Mouse (Mus musculus) layer of hippocampus, postnatal 25 days (tissue): ENCODE measurements around the gene Fhit. TPM values are rescaled to one million over a fixed set of nuclear protein-coding genes. Genes with fewer than 3 reads are reported as not detected.

Source experiments
- DNase-seq, 2 experiments: peaks; one replicate each; pipeline ENCODE4 v3.0.0; 2022; ENCODE audit warnings: mixed read lengths in 2 of 2, low spot score in 1 of 2; ENCODE audit errors: extremely low spot score in 1 of 2
- total RNA-seq, 2 experiments: library from RNA; stranded (reverse); gene quantifications; 2 replicates each; pipeline ENCODE4 v1.2.3; 2021

Fhit gene
- total RNA-seq, 2 experiments from 2014 or later: 5.0 to 5.7 TPM

DNA sequence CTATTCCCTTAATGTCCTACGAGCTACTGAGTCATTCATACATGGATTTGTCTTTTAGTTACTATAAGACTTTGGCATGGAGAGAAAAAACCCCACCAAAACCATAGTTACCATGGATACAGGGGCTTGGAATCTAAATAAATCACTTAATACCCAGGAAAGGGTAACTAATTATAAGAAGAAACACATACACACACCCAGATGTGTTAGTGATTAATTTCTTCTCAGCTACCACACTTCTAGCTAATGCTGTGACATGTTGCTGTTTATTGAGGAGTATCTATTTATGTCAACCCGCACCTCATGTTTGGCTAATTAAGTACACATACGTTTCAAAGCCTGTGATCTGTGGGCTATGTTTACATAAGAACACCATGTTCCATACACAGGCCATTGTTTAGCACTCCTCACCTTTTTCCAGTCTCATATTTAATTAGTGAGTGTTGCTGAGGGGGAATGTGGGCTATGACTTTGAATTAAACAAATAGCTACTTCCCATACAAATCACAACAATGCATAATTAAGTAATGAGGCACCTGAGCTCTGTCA, 1373.4 kb downstream of the Fhit start:
- DNase-seq: no peak

- DNase-seq: no peak
These were observed 1374.4 kb downstream of the Fhit start for GRCm38 (mm10) chr14:9787389-9787788.

- no peak for DNase-seq
These were observed 1376.0 kb downstream of the Fhit start for GRCm38 (mm10) chr14:9785861-9786260.

DNA sequence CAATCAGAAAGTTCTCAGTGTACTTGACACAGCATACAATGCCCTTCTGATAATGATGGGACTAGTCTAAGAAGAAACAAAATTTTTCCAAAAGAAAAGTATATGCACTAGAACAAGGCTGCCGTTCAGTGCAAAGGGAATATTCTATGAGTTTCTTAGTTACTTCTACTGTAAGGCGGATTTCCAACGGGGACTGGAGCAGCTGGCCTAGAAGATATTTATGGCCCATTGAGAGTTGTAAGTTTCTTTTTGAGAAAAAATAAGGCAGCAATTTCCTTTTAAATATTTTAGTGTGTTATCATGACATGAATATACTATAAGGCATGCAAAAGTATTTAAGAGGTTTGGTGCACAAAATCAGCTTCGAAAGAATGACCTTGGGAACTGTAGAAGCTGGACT, 1410.5 kb downstream of the Fhit start:
- DNase-seq: no peak

GRCm38 (mm10) chr14:9748709-9749108, 1413.1 kb downstream of the Fhit start:
- DNase-seq: no peak

GRCm38 (mm10) chr14:9721917-9722472, 1439.8 kb downstream of the Fhit start:
- no peak for DNase-seq

DNA sequence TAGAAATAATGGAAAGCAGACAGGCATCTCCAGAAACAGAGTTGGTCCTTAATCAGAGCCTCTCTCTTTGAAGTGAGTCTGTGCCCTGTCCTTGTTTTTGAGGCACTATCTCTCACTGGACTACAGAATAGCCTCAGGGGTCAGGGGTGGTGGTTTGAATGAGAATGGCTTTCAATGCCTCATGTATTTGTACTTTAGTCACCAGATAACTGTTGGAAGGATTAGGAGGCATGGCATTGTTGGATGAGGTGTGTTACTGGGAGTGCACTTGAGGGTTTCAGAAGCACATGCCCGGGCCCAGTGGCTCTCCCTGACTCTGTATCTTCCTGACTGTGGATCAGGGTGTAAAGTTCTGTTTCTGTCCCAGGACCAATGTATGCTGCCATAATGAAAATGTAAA, 1463.2 kb downstream of the Fhit start:
- DNase-seq: no peak

- DNase-seq: no peak
These were observed 1464.7 kb downstream of the Fhit start for GRCm38 (mm10) chr14:9697101-9697500.

DNA sequence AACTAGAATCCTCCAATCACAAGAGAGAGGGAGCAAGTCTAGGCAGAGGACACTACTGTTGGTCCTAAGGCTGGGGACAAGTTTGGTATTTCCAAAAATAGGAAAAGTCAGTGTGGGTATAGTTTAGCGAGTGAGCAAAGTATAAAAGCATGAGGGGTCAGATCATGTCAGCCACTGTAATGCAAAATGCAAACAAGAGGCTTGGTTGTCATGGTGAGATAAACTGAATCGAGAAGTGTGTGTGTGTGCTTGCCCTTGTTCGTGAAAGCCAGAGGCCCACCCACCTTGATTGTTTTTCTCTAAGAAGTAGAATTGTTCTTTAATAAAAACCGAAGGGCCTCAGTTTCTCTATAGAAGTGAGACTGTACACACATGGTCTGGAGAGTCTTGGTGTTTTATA, 1465.8 kb downstream of the Fhit start:
- DNase-seq: no peak

- DNase-seq: no peak
These were observed 1466.6 kb downstream of the Fhit start for GRCm38 (mm10) chr14:9695217-9695690.

DNA sequence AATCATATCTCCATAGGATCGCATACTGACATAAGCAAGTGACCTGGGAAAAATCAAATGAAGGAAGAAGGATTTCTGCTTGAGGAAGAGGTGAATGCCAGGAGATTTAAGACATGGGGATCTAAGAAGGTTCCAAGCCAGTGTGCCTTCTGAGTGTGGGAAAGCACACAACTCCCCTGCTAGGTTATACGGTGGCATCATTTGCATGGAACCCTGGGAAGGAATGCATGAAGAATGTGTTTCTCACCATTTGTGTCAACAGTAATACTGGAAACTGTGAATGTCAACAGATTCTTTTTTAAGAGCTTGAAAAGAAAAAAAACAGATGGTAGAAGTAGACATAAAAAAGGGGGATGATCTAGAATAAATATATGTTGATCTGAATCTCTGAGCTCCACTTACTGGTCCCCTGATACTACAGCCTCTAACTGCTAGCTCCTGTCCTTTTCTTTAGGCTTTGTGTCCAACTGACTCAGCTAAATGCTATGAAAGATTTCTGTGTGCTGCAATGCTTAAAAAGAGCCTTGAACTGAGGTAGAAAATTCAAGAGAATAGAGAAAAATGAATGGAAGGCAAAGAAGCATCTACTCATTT, 1473.1 kb downstream of the Fhit start:
- no peak for DNase-seq

DNA sequence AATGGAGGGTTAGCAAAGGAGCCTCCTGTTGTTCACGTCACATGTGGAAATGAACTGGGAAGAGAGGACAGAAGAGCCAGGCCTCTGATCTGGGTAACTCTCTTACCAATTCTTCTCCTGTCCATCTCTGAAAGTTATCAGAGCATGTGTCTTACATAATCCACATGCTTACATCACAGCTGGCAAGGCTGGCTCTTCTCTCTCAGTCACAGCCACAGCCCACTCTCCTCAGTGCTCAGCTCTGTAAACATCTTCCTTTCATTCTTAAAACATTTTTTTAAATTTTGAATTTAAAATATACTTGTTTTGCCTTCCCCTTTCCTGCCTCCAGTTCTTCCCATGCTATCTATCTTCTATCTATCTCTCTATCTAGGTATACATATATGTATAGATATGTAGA, 1477.5 kb downstream of the Fhit start:
- DNase-seq: no peak

DNA sequence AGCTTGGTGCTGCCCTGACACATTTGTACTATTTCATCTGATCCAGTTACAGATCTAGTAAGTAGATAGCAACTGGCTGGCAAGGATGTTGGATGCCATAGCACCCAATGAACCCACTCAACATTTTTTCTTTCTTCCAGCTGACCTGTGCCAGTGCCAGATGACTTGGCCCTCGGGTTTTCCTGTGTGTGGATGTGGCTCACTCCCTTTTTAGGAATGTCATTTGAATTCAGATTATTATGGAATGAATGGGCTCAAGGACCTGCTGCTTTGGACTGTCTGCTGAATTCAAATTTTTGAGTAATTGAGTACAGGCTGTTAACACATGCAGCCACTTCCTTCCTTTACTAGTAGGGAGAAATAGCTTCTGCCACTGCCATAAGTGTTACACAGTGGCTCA, 1489.1 kb downstream of the Fhit start:
- DNase-seq: no peak

- DNase-seq: no peak
These were observed 1490.1 kb downstream of the Fhit start for GRCm38 (mm10) chr14:9671776-9672175.

DNA sequence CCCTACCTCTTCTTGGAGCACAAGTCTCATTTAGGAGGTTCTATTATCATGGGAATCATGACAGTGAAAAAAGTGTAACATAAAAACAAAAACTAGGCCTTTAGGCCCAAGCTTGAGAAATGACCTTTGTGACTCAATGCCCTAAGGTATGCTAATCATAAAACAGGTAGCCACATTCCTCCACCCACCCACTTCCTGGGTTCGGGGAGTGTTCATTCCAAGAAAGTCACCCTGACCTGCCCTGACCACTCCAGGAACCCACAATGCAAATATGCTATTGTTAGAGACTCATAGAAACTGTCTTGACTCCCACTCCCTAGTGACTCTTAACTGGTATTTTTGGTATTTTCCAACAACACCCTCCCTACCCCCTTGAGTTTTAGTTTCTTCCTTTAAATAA, 1492.1 kb downstream of the Fhit start:
- no peak for DNase-seq

DNA sequence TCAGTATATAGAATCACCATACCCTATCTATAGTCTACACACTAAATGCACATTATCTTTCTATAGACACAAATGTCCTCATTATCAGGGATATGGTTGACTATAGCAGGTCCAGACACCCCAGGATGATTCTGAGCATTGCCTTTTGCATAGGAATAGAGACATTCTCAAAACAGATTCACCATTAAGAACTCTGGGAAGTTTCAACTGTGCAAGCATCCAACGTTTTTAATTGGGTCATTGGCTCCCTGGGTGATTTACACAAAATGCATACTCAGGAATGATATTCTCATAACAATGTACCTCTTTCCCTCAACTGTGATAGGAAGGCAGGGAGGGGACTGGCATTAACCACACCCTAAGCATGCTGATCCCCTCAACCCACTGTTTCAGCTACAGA, 1503.4 kb downstream of the Fhit start:
- no peak for DNase-seq

DNA sequence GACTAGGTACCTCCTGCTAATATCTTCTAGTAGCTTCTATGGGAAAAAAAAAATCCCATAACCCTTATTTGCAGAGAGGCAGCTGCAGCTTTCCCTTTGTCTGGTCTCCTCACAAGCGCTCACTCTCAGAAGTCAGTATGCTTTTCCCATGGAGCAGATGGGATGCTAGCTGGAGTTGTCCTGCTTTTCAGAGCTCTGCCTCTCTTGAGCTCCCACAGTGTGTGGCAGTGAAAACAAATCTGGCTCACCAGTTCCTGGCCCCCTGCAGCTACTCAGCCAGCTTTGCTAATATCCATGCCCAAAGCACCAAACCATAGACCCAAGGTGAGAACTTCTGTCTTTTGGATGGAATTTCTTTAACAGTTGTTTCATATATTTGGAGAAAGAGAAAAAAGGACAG, 1510.4 kb downstream of the Fhit start:
- no peak for DNase-seq

- DNase-seq: peak in 1 of 2 experiments; percentile 17
These were observed 1513.4 kb downstream of the Fhit start for GRCm38 (mm10) chr14:9648416-9648815.

DNA sequence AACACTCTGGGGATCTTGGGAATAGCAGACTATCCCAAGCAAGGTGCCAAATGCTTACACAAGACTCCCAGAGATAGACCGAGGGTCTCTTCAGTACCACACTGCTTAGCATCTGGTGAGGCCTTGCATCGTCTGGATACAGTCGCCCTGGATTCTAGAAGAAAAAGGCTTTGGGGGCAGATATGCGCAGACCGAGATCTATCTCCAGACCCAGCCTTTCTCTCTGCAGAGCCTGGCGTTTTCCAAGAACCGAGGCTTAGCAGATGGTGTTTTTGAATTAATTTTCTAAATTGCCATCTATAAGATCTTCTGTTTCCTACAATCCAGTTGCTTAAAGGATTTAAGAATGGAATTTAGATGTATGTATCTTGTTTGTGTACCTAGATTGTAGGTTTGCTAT, 1515.6 kb downstream of the Fhit start:
- no peak for DNase-seq

DNA sequence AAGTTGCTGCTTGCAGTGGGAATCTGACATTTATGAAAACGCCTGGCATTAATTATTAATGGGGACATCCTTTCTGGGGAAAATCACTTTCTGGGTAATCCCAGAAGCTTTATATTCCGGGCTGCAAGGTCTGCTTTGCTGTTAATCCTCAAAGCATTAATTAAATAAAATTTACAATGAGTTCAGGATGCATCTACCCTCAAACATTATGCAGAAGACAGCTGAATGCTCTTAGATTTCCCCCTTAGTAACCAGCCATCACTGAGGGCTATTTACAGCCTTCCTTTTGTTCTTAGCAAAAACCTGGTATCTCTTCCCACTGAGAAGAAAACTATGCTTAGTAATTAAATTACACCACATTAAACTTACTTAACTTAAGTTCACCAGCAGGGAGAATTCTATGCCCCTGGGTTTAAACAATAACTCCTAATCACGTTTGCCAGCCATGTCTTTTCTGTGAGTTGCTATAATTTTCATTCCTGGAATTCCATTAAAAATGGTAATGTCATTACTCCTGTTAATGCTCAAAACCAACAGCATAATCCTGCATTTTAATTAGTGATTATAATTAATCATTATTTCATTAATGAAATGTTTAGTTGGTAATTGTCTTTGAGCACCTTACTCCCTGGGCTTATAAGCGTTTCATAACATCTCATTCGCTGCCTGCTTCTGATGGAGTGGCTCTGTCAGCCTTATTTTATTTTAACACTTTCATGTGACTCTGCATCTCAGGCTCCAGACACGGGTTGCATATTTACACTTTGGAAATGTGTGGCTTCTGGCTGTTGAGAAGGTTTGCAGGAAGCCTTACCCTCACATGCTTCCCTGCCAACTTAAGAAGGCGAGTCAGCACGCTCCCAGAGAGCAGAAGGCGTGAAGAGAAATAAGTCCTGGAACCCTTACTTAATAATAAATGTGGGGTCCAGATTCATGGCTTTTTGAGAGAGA, 1517.3 kb downstream of the Fhit start:
- DNase-seq: no peak

- DNase-seq: no peak
These were observed 1518.1 kb downstream of the Fhit start for GRCm38 (mm10) chr14:9643700-9644099.
